In genomic region chr2:129324216-129324615, GRCm38 (mm10) we compare ENCODE assay signal across 24 mouse cellular contexts. TPM values are rescaled to one million over a fixed set of nuclear protein-coding genes. Genes with fewer than 3 reads are reported as not detected.
"Had no signal": no experiment of that assay in that cellular context is flagged by ENCODE, and none has a peak within 500 bp of the region (broad histone marks: within the 10 kb centered on the region; RNA-seq: fewer than 3 reads in every experiment).

No protein-coding gene starts in this region.

- DNase-seq: kidney, adult 11 months; kidney, adult 8-10 months; kidney, postnatal 10 days; kidney, postnatal 36 days; layer of hippocampus, postnatal 36 days; liver; lung, adult 18-20 months; lung, postnatal 10 days; retina, postnatal 1 day; right cerebral cortex, postnatal 25 days; thymus, postnatal 25 days had no signal

- H3K4me3 ChIP-seq: intestine, embryonic 15.5 days; kidney, embryonic 15.5 days; limb, embryonic 10.5 days; limb, embryonic 13.5 days; liver, embryonic 12.5 days; liver, embryonic 15.5 days; lung, embryonic 15.5 days; midbrain, embryonic 12.5 days; midbrain, embryonic 15.5 days; neural tube, embryonic 13.5 days had no signal

- H3K27ac ChIP-seq: intestine, embryonic 15.5 days; kidney, embryonic 15.5 days; limb, embryonic 10.5 days; limb, embryonic 13.5 days; liver, embryonic 12.5 days; liver, embryonic 15.5 days; lung, embryonic 15.5 days; macrophage; midbrain, embryonic 12.5 days; midbrain, embryonic 15.5 days; neural tube, embryonic 13.5 days had no signal

RNA-seq across cellular contexts. Expression of gene Il1b, which starts 46.7 kb away (rescaled TPM):
- total RNA-seq: layer of hippocampus, postnatal 10 days; layer of hippocampus, postnatal 36 days; left cerebral cortex, postnatal 25 days had no signal
